Mouse (Mus musculus): ENCODE data around the gene Drc1.

Drc1 gene
- long read RNA-seq, experiment 1, result 0 reads
- long read RNA-seq, experiment 2, result 0 reads

DNA sequence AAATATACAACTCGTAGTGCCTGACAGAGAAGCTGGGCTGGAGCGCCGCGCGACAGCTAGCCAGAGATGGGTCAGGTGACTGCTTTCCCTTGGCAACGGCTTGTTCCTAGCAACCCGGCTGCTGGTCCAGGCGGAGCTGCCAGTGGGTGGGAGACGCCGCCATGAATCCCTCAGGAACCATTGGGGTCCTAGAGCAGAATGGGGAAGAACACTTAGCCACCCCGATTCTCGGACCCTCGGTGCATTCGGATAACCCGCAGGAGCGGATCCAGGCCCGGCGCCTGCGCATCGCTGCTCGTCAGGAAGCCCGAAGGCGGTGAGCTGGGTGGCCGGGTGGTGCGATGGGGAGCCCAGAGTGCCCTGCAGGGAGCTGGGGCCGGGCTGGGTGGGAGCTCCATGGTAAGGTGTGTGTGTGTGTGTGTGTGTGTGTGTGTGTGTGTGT is at the start of gene Drc1:
Gene Drc1, plus strand, starts transcription at position 98 of the 442 bp plus-strand sequence.
- intact Hi-C loops (cut with DNase I), result no loop called here

- intact Hi-C loops (cut with DNase I), result no loop called here
Measured at GRCm38 (mm10) chr5:30231891-30232270, 49.3 kb upstream of the Drc1 start.

DNA sequence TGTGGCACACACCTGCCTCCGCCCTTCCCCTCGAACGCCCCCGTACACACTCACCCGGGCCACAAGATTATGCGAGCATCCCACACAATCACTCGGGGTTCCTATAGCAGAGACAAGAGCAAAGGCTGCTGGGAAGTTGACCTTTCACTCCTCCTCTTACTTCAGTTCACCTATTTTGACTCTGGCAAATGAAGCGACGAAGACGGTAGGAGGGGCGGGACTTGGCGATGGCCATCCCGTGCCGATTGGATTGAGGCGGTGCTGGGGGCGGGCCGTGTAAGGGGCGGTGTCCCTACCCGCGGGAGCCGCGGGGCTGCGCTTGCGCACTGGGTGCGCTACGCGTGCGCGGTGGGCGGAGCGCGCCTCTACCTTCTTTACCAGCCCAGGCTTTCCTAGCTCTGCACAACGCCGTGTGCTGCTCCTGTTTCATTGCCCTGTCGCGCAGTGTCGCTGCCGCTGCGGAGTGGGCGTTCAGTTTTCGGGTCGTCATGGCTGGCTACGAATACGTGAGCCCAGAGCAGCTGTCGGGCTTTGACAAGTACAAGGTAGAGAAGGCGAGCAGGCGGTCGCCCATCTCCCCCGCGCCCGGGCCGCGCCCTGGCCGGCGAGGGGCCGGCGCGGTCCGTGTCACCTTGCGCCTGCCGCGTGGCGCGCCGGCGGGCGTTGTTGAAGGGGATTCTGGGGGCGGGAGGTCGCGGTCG is 48.8 kb upstream of the Drc1 start, which contains the start of gene Selenoi:
Gene Selenoi, plus strand, starts transcription at position 311 of the 701 bp plus-strand sequence.
- intact Hi-C loops (cut with DNase I), result no loop called here

DNA sequence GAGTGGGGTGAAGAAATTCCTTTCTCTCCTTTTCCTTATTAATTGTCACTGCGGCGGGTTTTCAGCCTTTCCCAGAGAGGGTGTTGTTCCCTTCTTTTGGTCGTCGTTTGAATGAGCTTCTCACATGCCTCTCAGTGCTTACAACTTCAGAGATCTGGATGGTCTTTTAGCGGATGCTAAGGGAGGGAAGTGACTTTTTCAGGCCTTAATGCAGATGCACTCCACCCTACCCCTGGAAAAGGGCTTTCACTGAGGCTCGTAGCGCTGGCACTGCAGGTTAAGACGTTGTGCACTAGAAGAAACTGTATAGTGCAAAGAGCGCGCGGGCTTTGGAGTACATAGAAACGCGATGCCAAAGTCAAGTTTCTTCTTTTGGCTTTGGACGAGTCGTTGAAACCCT is 48.1 kb upstream of the Drc1 start:
- intact Hi-C loops (cut with DNase I), result no loop called here

DNA sequence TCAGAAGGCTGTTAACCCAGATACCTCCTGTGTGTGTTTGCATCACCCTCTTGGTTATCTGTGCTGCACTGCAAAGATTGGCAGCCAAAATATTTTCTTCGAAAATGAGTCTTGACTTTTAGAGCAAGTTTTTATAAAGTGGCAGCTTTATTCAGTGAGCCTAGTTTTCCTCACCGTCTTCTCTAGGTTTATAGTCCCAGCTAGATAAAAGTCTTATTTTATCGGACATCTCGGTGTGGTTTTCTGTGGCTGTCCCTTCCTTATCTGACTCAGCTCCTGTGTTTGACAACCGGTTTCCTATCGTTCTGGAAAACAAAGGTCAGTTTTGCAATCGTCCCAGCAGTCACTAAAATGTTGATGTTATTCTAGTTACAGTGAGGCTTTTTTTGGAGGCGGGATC is 47.2 kb upstream of the Drc1 start:
- intact Hi-C loops (cut with DNase I), result no loop called here

DNA sequence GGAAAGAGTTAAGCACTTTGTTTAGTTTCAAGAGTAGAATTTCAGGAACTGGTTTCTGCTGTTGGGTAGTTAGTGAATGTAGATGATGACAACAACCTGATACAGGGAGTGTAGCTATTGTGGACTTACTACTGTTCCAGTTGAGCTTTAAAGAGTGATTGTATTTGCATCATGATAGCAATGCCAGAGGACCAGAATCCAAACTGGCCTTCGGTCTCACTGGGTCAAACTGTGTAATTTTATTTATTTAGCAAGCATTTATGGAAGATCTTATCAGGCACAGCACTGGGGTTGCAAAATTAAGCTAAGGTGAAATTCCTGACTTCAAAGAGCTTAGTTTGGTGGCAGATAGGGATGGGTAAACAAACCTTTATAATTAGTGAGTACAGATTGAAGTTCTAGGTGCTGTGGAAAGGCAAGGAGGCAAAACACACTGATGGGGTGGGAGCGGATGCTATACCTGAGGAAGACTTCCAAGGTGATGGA is 45.5 kb upstream of the Drc1 start:
- intact Hi-C loops (cut with DNase I), result no loop called here

DNA sequence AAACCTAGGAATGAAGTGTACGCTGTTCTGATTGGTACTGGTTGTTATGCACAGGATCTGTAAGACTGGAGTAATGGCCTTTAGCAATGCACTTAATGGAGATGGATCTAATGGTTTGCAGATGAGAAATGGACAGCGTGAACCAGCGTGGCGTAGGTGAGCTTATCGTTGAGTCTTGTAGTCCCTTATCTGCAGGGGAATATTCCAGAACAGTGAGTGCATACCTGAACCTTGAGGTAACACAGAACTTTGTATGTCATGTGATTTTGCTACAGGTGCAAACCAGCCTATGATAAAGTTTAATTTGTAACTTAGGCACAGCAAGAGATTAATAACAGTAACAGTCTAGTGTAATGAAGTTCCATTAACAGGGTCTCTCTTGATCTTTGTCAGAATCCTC is 42.7 kb upstream of the Drc1 start:
- intact Hi-C loops (cut with DNase I), result no loop called here

DNA sequence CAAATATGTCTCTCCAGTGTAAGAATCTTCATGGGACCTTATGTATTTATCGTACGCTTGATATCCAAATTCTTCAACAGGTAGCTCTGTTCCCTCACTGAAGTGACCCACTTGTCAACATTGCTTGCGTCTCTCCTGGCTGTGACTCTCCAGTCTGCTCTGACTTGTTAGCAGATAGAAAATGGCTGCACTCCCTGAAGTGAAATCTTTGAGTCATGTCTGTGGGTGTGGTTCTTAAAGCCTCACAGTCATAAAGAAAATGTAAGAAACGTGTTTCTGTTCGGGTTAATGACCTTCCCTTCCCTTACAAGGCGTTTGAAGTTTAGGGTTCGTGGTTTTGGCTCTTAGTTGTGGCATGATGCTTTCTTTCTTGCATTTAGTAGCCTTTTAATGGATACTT is 40.6 kb upstream of the Drc1 start:
- intact Hi-C loops (cut with DNase I), result no loop called here

DNA sequence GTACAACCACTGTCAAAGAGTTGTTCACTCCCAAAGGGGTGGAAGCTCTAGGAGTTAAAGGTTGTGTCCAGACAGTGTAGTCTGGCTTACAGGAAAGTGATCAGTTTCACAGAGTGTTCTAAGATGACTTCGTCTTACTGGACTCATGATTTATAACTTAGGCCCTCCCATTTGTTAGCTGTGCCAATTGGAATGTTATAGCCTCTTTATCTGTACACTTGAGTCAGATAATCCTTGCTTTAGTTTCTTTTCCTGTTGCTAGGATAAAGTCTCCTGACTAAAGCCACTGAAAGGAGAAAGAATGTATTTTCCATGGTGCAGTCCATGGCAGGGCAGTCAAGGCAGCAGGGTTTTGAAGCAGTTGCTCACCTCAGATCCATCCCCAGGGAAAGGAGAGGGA is 38.8 kb upstream of the Drc1 start:
- intact Hi-C loops (cut with DNase I), result no loop called here

DNA sequence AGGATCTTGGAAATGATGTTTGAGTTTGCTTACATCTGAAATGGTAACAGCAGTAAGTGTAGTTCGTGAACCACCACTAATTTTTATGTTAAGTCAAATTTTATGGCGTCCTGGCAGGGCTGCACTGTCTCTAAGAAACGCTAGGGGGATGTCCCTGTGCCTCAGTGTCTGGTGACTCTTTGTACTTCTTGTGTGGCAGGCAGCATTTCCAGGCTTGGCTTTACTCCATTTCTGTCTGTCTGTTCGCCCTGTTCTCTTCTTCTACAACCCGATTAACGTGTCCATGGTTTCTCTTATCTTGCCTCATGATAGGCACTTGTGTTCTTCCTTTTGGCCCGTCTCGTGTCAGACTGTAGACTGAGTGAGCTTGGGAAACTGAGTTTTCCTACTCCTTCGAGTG is 37.4 kb upstream of the Drc1 start:
- intact Hi-C loops (cut with DNase I), result no loop called here

DNA sequence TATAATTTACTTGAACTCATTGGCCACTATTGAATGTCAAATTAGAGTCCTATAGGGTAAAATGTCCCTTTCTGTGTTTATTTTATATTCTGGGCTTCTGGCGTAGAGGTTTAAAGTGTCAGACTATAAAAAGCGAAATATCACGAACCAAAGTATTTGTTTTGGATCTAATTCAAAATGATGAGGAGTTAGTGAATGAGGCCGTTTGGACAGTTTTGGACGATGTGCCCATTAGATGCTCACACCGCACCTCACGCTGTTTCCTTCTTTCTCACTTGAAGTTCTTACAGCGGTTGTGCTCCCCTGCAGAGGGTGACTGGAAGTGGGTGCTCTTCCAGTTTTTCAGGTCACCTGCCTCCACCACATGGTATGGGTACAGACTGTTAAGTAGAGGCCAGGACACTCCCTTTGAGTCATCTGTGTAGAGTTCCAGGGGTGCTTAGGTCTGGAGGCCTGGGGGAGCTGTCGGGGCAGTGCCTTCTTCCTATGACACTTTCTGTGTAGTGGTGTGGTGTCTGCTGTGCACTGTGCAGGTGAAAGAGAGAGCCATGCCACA is 35.2 kb upstream of the Drc1 start:
- intact Hi-C loops (cut with DNase I), result no loop called here

GRCm38 (mm10) chr5:30247666-30248065 is 33.5 kb upstream of the Drc1 start:
- intact Hi-C loops (cut with DNase I), result no loop called here

DNA sequence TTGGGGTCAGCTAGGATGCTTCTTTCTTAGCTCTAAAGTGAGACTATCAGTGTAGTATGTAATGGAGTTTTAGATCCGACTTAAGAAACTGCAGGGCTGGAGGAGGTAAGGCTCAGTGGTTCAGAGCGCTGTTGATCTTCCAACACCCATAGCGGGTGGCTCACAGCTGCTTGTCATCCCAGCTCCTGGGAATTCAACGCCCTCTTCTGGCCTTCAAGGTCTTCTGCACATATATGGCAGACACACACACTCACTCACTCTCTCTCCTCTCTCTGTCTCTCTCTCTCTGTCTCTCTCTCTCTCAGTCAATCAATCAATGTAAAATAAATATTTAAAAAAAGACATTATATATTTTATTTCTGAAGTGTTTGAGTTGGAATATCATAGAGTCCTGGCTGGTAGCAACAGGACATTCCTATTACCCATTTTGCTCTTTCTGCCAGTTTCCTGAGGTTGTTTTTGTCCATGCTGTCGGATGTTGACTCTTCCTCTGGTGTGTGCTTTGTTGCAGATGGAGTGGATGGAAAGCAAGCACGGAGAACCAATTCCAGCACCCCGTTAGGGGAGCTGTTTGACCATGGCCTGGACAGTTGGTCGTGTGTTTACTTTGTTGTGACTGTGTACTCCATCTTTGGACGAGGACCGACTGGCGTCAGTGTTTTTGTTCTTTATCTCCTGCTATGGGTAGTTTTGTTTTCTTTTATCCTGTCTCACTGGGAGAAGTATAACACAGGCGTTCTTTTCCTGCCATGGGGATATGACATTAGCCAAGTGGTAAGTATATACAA is 25.4 kb upstream of the Drc1 start:
- intact Hi-C loops (cut with DNase I), result no loop called here

- intact Hi-C loops (cut with DNase I), result no loop called here
Measured at GRCm38 (mm10) chr5:30258776-30259175, 22.4 kb upstream of the Drc1 start.

DNA sequence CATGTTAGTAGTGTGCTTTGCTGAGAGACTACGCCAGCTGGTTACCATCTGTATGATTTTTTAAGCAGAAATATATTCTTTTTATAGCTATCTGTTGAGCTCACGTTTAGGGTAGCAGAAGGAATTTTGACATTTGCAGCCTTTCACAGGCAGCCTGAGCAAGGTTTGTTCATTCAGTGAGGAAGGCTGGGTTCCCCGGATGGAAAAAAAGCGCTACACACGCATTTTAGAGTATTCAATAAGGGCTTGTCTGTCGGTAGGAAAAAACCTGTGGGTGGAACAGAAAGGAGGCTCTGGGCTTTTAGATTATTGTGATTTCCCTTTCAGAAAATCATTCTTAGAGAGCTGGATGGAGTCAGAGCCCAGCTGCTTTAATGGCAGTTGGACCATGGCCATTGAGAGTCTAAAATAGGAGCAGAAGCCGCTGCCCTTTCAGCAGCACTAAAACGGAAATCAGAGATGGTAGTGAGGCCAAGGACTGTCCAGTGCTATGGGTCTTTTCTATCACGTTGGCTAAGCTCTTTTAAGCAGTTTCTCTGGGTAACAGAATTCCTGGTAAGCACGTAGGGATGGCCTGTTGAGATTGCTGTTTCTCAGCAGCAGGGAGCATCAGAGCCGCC is 10.5 kb upstream of the Drc1 start:
- intact Hi-C loops (cut with DNase I), result no loop called here

DNA sequence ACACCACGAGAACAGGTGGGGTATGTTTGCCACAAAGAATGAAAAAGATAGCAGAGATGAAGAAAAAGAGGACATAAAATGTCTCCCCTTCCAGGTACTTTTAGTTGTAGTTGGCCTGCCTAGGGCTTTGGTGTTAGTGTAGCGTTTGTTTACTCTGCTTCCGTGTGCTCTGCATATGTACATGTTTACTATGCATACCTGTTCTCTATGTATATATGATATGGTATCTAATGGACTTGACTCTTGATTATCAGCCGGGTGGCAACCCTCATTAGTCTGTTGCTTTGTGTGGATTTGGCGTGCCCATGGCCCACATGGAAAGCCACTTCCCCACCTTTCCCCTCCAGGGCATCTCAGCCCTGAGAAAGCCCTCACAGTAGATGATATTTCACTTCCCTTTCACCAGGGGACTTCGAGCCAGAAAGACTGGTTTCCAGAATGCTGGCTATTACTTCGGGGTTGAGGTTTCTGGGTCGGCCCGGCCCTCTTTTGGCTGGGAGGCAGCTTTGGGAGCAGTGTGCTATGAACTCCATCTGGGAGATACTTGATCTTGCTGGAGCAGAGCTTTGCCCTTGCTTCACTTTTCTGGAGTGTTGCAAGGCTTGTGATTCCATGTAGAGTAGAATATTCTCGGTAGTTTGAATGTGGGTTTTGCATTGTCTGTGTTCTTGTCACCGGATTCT is 9.4 kb upstream of the Drc1 start:
- intact Hi-C loops (cut with DNase I), result no loop called here

- intact Hi-C loops (cut with DNase I), result no loop called here
Measured at GRCm38 (mm10) chr5:30276361-30276760, 4.8 kb upstream of the Drc1 start.

GRCm38 (mm10) chr5:30278952-30279351 is 2.2 kb upstream of the Drc1 start:
- intact Hi-C loops (cut with DNase I), result no loop called here

DNA sequence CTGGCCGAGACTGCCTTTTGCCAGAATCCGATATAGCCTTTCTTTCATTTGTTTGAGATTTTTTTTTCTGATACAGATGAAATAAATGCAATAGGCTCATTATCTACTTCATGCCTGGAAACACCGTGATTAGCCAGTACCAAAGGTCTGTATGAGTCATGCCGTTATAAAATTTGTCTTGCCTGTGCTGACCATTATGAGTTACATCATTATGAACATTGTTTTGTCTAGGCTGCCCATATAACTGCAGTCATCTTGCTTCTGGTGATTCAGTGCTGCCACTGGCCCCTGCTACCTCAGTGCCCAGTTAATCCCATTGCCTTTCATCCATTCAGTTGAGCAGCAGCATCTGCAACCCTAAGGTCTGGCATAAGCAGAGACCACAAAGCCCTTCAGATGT is 1.7 kb upstream of the Drc1 start:
- intact Hi-C loops (cut with DNase I), result no loop called here

GRCm38 (mm10) chr5:30280864-30281263 is 324 bp upstream of the Drc1 start:
- intact Hi-C loops (cut with DNase I), result no loop called here

All from adrenal gland (tissue).